Mouse (Mus musculus): Measurements from ENCODE around the gene Tuba1b. TPM values are rescaled to one million over a fixed set of nuclear protein-coding genes. Genes with fewer than 3 reads are reported as not detected.

Tuba1b gene
- polyA plus RNA-seq, 1 experiment from 2014 or later = 1,607 TPM

DNA sequence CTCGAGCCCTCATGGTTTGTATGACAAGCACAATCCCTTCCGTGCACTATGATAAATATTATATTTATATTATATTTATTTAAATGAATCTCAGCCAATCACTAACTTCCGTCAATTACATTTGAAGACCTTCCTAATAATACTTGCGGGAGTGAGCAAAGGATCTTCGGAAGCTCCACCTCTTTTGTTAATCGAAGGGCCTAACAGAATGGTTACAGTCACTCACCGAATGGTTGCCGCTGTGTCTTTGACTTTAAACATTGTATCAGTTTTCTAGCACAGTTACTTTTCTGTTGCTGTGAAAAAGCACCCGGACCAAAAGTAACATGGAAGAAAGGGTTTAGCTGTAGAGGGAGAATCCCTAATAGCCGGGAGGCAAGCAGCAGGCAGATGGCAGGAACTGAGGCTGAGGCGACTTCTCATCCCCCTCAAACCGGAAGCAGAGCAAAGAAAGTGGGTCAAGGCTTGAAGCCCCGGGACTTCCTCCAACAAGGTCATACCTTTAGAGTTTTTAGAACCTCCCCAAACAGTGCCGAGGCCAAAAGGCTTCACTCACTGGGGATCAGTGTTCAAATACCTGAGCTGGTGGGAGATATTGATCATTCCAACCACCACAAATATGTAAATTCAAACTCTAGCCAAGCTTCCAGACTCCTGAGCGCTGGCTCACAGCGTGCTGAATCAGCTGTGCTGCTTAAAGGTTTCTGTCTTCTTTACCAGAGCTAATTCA lies 35.2 kb upstream of the Tuba1b start:
- H3K9ac ChIP-seq = peak overlapping the region; percentile 41
- peak overlapping the region; percentile 99 for H3K27ac ChIP-seq
- H3K9me3 ChIP-seq (replicated peaks) = no peaks in the 10 kb centered on the region
- 2% methylated on average over 16 of the region's 16 CpGs for WGBS
- H3K27me3 ChIP-seq = no peaks in the 10 kb centered on the region
- peak overlapping the region; percentile 51 for H3K4me2 ChIP-seq
- H3K4me1 ChIP-seq = peaks cover 51% of the 10 kb centered on the region
- H3K4me3 ChIP-seq = 0 out of 2 replicates have a peak overlapping the region, but pooled peaks have one; percentile 2
- H3K36me3 ChIP-seq (ENCODE audit: poor library complexity, severe bottlenecking) = no peaks in the 10 kb centered on the region
- peak; percentile 17; the same call in 1 of the 2 replicates for ATAC-seq

GRCm38 (mm10) chr15:98968701-98969371 lies 34.5 kb upstream of the Tuba1b start:
- Histone ChIP-seq H3K9me3 (replicated peaks) (peaks cover 3% of the 10 kb centered on the region; the same call in 1 of the 2 replicates), H3K36me3 (ENCODE audit: poor library complexity, severe bottlenecking) (no peaks in the 10 kb centered on the region), H3K4me3 (0 out of 2 replicates have a peak overlapping the region, but pooled peaks have one; percentile 2), H3K9ac (peak overlapping the region; percentile 62), H3K27me3 (no peaks in the 10 kb centered on the region), H3K27ac (peak overlapping the region; percentile 99), H3K4me2 (peak overlapping the region; percentile 51), H3K4me1 (peaks cover 51% of the 10 kb centered on the region)
- ATAC-seq = peak; percentile 83
- WGBS = 2% methylated on average over 12 of the region's 12 CpGs

DNA sequence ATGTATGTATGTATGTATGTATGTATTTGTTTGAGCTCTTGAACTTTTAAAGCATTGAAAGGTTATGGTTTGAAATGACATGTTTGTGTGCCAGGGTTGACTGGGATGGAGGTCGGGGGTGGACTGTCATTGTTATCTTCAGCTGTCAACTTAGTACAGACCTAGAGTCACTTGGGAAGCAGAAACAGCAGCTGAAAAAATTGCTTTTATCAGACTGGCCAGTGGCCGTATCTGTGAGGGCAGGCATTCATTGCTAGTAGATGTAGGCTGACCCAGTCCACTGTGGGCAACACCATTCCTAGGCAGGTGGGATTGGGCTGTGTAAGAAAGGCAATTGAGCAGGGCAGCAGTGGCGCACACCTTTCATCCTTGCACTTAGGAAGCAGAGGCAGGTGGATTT lies 25.2 kb upstream of the Tuba1b start:
- Histone ChIP-seq H3K27me3 (no peaks in the 10 kb centered on the region), H3K36me3 (ENCODE audit: poor library complexity, severe bottlenecking) (no peaks in the 10 kb centered on the region), H3K4me1 (peaks cover 22% of the 10 kb centered on the region), H3K27ac (no peak overlapping the region), H3K9ac (no peak overlapping the region), H3K4me2 (no peak overlapping the region), H3K9me3 (replicated peaks) (peaks cover 5% of the 10 kb centered on the region; the same call in 1 of the 2 replicates), H3K4me3 (no peak overlapping the region)
- 91% methylated on average over 3 of the region's 3 CpGs for WGBS
- ATAC-seq = no peak

DNA sequence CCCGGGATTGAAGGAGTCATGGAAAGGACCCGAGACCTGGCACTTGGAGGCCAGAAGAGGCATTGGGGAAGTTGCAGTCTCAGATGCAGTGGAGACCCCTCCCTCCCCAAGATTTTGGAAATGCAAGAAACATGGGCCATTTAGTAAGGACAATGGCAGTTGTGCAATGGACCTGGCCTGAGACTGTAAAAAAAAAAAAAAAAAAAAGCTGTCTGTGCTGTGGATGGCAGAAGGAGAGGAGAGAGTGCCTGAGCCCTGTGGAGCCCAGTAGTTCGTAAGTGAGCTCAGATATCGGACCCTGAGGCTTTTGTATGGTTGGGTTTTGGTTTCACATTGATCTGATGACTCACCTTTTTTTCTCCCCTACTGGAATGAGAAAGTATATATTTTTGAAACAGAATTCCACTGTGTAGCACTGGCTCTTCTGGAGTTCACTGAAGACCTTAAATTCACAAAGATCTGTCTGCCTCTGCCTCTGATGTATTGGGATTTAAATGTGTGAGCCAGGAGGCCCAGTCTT lies 24.6 kb upstream of the Tuba1b start:
- H3K27ac ChIP-seq = no peak overlapping the region
- no peak for ATAC-seq
- peaks cover 27% of the 10 kb centered on the region for H3K4me1 ChIP-seq
- H3K4me3 ChIP-seq = no peak overlapping the region
- H3K4me2 ChIP-seq = no peak overlapping the region
- H3K27me3 ChIP-seq = no peaks in the 10 kb centered on the region
- no peaks in the 10 kb centered on the region for H3K36me3 ChIP-seq (ENCODE audit: poor library complexity, severe bottlenecking)
- peaks cover 3% of the 10 kb centered on the region; the same call in 1 of the 2 replicates for H3K9me3 ChIP-seq (replicated peaks)
- WGBS = 89% methylated on average over 4 of the region's 4 CpGs
- H3K9ac ChIP-seq = no peak overlapping the region

DNA sequence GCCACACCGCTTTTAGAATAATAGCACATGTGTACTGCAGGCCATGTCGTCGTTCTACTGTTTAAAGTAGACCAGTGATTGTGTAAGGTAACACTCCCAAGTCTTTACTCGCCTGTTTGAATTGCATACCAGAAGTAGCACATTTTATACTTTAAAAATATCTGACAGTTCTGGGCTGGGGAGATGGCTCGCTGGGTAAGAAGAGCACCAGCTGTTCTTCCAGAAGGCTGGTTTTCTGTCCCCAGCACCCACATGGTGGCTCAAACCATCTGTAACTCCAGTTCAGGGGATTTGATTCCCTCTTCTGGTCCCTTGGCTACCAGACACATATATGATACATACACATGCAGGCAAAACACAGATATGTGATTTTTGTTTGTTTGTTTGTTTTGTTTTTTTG lies 23.1 kb upstream of the Tuba1b start:
- no peak overlapping the region for H3K4me3 ChIP-seq
- 86% methylated on average over 5 of the region's 5 CpGs for WGBS
- H3K9ac ChIP-seq = no peak overlapping the region
- H3K27ac ChIP-seq = no peak overlapping the region
- H3K9me3 ChIP-seq (replicated peaks) = no peaks in the 10 kb centered on the region
- no peak for ATAC-seq
- H3K27me3 ChIP-seq = no peaks in the 10 kb centered on the region
- no peaks in the 10 kb centered on the region for H3K36me3 ChIP-seq (ENCODE audit: poor library complexity, severe bottlenecking)
- no peak overlapping the region for H3K4me2 ChIP-seq
- peaks cover 27% of the 10 kb centered on the region for H3K4me1 ChIP-seq

- H3K4me3 ChIP-seq = no peak overlapping the region
- H3K4me1 ChIP-seq = peaks cover 27% of the 10 kb centered on the region
- peak overlapping the region; percentile 100 for H3K27ac ChIP-seq
- ATAC-seq = no peak
- H3K9ac ChIP-seq = peak overlapping the region; percentile 87; the same call in 1 of the 2 replicates
- H3K36me3 ChIP-seq (ENCODE audit: poor library complexity, severe bottlenecking) = peaks cover 2% of the 10 kb centered on the region
- H3K4me2 ChIP-seq = peak overlapping the region; percentile 77
- H3K9me3 ChIP-seq (replicated peaks) = no peaks in the 10 kb centered on the region
- H3K27me3 ChIP-seq = no peaks in the 10 kb centered on the region
- 59% methylated on average over 4 of the region's 4 CpGs for WGBS
Observed at GRCm38 (mm10) chr15:98956000-98956399, 21.6 kb upstream of the Tuba1b start.

DNA sequence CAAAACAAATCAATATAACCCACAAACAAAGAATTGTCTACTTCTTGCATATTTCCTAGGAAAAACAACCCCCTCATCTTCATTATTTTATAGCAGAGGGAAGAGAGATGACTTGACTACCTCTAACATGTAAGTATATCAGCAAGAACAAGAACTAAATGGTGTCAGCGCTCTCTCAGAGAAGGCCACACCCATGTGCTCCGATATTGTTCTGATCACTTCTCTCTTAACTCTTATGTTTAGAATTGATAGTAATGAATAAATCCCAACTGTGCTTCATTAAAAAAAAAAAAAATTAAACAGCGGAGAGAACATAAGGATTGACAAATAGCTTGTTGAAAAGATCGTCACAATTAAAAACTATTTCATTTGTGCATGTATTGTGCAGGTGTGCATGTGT lies 21.0 kb upstream of the Tuba1b start:
- no peak for ATAC-seq
- H3K36me3 ChIP-seq (ENCODE audit: poor library complexity, severe bottlenecking) = peaks cover 5% of the 10 kb centered on the region
- WGBS = 50% methylated on average over 4 of the region's 4 CpGs
- no peaks in the 10 kb centered on the region for H3K9me3 ChIP-seq (replicated peaks)
- H3K27me3 ChIP-seq = no peaks in the 10 kb centered on the region
- peak overlapping the region; percentile 87 for H3K9ac ChIP-seq
- peak overlapping the region; percentile 100 for H3K27ac ChIP-seq
- H3K4me2 ChIP-seq = peak overlapping the region; percentile 77
- peaks cover 27% of the 10 kb centered on the region for H3K4me1 ChIP-seq
- peak overlapping the region; percentile 93 for H3K4me3 ChIP-seq

- 3% methylated on average over 14 of the region's 14 CpGs for WGBS
Observed at GRCm38 (mm10) chr15:98954425-98955253, 20.3 kb upstream of the Tuba1b start.

DNA sequence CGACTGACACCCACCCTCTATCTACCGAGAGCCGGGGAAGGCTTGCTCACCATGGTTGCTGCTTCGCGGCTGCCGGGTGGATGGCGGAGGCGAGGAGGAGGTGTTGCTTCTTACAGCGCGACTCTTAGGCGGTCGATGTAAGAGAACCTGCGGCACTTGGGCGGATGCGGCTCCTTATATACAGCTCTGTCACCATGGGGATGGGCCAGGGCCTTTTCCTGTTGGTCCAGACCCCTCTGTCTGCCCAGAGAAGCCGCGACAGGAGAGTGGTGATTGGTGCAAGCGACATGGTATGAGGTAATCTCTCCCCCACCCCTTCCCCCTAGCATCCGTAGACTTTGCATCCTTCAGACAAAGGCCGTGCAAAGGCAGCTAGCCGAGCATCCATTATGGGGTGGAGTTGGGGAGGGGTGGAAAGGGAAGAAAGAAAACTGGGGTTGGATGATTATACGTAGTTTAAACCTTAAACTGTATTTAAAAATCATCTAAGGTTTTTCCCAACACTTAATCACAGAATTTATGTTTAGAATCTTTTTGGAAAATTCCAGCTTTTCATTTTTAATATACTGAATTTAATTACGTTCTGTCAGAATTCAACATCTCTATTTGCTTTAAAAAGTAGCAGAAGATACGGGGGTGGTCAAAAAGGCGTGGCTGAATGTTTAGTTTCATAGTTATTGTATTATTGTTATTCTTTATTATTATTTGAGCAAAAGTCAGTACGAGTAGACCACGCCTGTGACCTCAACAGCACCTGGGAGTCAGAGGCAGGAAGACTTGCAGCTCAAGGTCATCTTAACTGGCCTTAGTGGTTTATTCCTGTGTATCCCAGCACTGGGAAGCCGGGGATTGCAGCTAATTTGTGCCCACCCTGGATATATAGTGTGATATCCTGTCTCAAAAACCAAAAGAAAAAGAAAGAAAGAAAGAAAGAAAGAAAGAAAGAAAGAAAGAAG lies 19.3 kb upstream of the Tuba1b start, which contains the start of the genes Gm49450 and Tuba1a:
TSS of gene Gm49450 (minus strand) at position 151 of the 956 bp plus-strand sequence.
TSS of gene Tuba1a (minus strand) at position 303 of the 956 bp plus-strand sequence.
- peak within 1 kb of the TSS; percentile 100 for H3K27ac ChIP-seq
- ATAC-seq = peak; percentile 98
- under 1% methylated on average over 28 of the region's 28 CpGs for WGBS

More at GRCm38 (mm10) chr15:98954425-98955253, 20.3 kb upstream of the Tuba1b start:
- peak overlapping the region; percentile 87 for H3K9ac ChIP-seq
- H3K4me2 ChIP-seq = peak overlapping the region; percentile 77
- H3K27me3 ChIP-seq = no peaks in the 10 kb centered on the region
- peak overlapping the region; percentile 93 for H3K4me3 ChIP-seq
- peaks cover 7% of the 10 kb centered on the region for H3K36me3 ChIP-seq (ENCODE audit: poor library complexity, severe bottlenecking)
- H3K9me3 ChIP-seq (replicated peaks) = no peaks in the 10 kb centered on the region
- H3K4me1 ChIP-seq = peaks cover 29% of the 10 kb centered on the region
- H3K27ac ChIP-seq = peak overlapping the region; percentile 100
- ATAC-seq = peak; percentile 4; the same call in 1 of the 2 replicates

GRCm38 (mm10) chr15:98952751-98953400 lies 18.5 kb upstream of the Tuba1b start:
- peak overlapping the region; percentile 100 for H3K27ac ChIP-seq
- under 1% methylated on average over 41 of the region's 41 CpGs for WGBS
- H3K4me1 ChIP-seq = peaks cover 45% of the 10 kb centered on the region
- H3K36me3 ChIP-seq (ENCODE audit: poor library complexity, severe bottlenecking) = peaks cover 17% of the 10 kb centered on the region
- peak overlapping the region; percentile 77 for H3K4me2 ChIP-seq
- H3K4me3 ChIP-seq = peak overlapping the region; percentile 93
- H3K9ac ChIP-seq = peak overlapping the region; percentile 100
- H3K27me3 ChIP-seq = no peaks in the 10 kb centered on the region
- no peaks in the 10 kb centered on the region for H3K9me3 ChIP-seq (replicated peaks)
- ATAC-seq = peak; percentile 48

More for the DNA sequence above, 19.3 kb upstream of the Tuba1b start, which contains the start of the genes Gm49450 and Tuba1a:
- Histone ChIP-seq H3K27me3 (no peaks in the 10 kb centered on the region), H3K4me2 (peak within 1 kb of the TSS; percentile 77), H3K9ac (peak within 1 kb of the TSS; percentile 100), H3K4me1 (peaks cover 39% of the 10 kb centered on the region), H3K4me3 (peak within 1 kb of the TSS; percentile 93), H3K36me3 (ENCODE audit: poor library complexity, severe bottlenecking) (peaks cover 17% of the 10 kb centered on the region), H3K9me3 (replicated peaks) (no peaks in the 10 kb centered on the region)
